Mouse (Mus musculus) MEL (cell line): Measurements from ENCODE around the gene Rer1. TPM values are rescaled to one million over a fixed set of nuclear protein-coding genes. Genes with fewer than 3 reads are reported as not detected.

ENCODE experiments used
- DNase-seq: peaks from one replicate; pipeline ENCODE4 v3.0.0; 2011; ENCODE audit warnings: low read depth, low spot score
- H3K27ac ChIP-seq: 2 replicates; pipeline ENCODE4 v1.5.1; 2012; ENCODE audit warnings: low read depth, mild to moderate bottlenecking, control low read depth, low read length, moderate library complexity; ENCODE audit not compliant: control insufficient read depth
- H3K27me3 ChIP-seq, 2 experiments: fragments of 150-350 bp in 1 of 2; sonication (generic) in 1 of 2; 2 replicates each; pipeline ENCODE4 v1.6.1; 2012; ENCODE audit warnings: low read length in 2 of 2, mild to moderate bottlenecking in 2 of 2, improper control_type of control experiment in 1 of 2, moderate library complexity in 1 of 2; ENCODE audit not compliant: insufficient read depth in 2 of 2, control insufficient read depth in 1 of 2
- H3K36me3 ChIP-seq, 2 experiments: 2 replicates each; pipeline ENCODE4 v1.6.1; 2012 to 2014; ENCODE audit warnings: low read length in 2 of 2, improper control_type of control experiment in 1 of 2, inconsistent platforms in 1 of 2, mild to moderate bottlenecking in 1 of 2; ENCODE audit not compliant: insufficient read depth in 2 of 2, control insufficient read depth in 1 of 2
- H3K4me1 ChIP-seq, 2 experiments: fragments of 150-350 bp in 1 of 2; sonication (generic) in 1 of 2; 2 replicates each; pipeline ENCODE4 v1.6.1; 2012; ENCODE audit warnings: low read length in 2 of 2, improper control_type of control experiment in 1 of 2, mild to moderate bottlenecking in 1 of 2; ENCODE audit not compliant: insufficient read depth in 2 of 2, control insufficient read depth in 1 of 2
- H3K4me3 ChIP-seq, 2 experiments: fragments of 150-350 bp in 1 of 2; sonication (generic) in 1 of 2; 2 replicates each; pipeline ENCODE4 v1.5.1; 2012; ENCODE audit warnings: low read depth in 2 of 2, low read length in 2 of 2, mild to moderate bottlenecking in 2 of 2, moderate library complexity in 2 of 2, control low read depth in 1 of 2, improper control_type of control experiment in 1 of 2; ENCODE audit not compliant: control insufficient read depth in 1 of 2, insufficient read depth in 1 of 2
- H3K79me2 ChIP-seq: 2 replicates; pipeline ENCODE4 v1.6.1; 2012; ENCODE audit warnings: mild to moderate bottlenecking, low read length, moderate library complexity; ENCODE audit not compliant: control insufficient read depth, poor library complexity, insufficient read depth
- H3K9ac ChIP-seq: 2 replicates; pipeline ENCODE4 v1.6.1; 2012; ENCODE audit warnings: low read depth, mild to moderate bottlenecking, control low read depth, low read length, moderate library complexity; ENCODE audit not compliant: control insufficient read depth, poor library complexity, severe bottlenecking
- H3K9me3 ChIP-seq: fragments of 150-350 bp; sonication (generic); replicated peaks from 2 replicates; pipeline ENCODE4 v1.6.1; 2012; ENCODE audit warnings: mild to moderate bottlenecking, low read length, improper control_type of control experiment, moderate library complexity; ENCODE audit not compliant: insufficient read depth
- BHLHE40 ChIP-seq: IDR thresholded peaks from 2 replicates; pipeline ENCODE4 v1.6.1; 2012; ENCODE audit warnings: low read depth, mild to moderate bottlenecking, inconsistent platforms, low read length, improper control_type of control experiment, borderline replicate concordance
- CHD1 ChIP-seq: IDR thresholded peaks from 2 replicates; pipeline ENCODE4 v1.6.1; 2012; ENCODE audit warnings: low read depth, mild to moderate bottlenecking, inconsistent platforms, low read length, improper control_type of control experiment
- CHD2 ChIP-seq: IDR thresholded peaks from 2 replicates; pipeline ENCODE4 v1.6.1; 2011; ENCODE audit warnings: low read length, improper control_type of control experiment
- CTCF ChIP-seq, 3 experiments: IDR thresholded peaks in 2 of 3; conservative IDR thresholded peaks in 1 of 3; 2 replicates each; pipeline ENCODE4 v1.5.1; 2011 to 2012; ENCODE audit warnings: low read length in 3 of 3, low read depth in 2 of 3, mild to moderate bottlenecking in 2 of 3, improper control_type of control experiment in 1 of 3, inconsistent platforms in 1 of 3, mixed read lengths in 1 of 3, moderate library complexity in 1 of 3; ENCODE audit not compliant: control insufficient read depth in 1 of 3, insufficient read depth in 1 of 3, poor library complexity in 1 of 3, severe bottlenecking in 1 of 3
- E2F4 ChIP-seq: IDR thresholded peaks from 2 replicates; pipeline ENCODE4 v1.6.1; 2011; ENCODE audit warnings: low read depth, low read length, improper control_type of control experiment, borderline replicate concordance
- ELF1 ChIP-seq: IDR thresholded peaks from 2 replicates; pipeline ENCODE4 v1.6.1; 2014; ENCODE audit warnings: low read depth, mild to moderate bottlenecking, inconsistent platforms, low read length, improper control_type of control experiment, moderate library complexity
- EP300 ChIP-seq, 2 experiments: IDR thresholded peaks; 2 replicates each; pipeline ENCODE4 v1.6.1; 2011; ENCODE audit warnings: improper control_type of control experiment in 2 of 2, low read length in 2 of 2, low read depth in 1 of 2, mild to moderate bottlenecking in 1 of 2
- ETS1 ChIP-seq: IDR thresholded peaks from 2 replicates; pipeline ENCODE4 v1.6.1; 2012; ENCODE audit warnings: low read depth, mild to moderate bottlenecking, inconsistent platforms, low read length, improper control_type of control experiment, moderate library complexity
- GABPA ChIP-seq: IDR thresholded peaks from 2 replicates; pipeline ENCODE4 v1.6.1; 2012; ENCODE audit warnings: low read depth, mild to moderate bottlenecking, inconsistent platforms, low read length, improper control_type of control experiment, moderate library complexity
- GATA1 ChIP-seq: IDR thresholded peaks from 2 replicates; pipeline ENCODE4 v1.6.1; 2011; ENCODE audit warnings: low read depth, low read length, improper control_type of control experiment
- HCFC1 ChIP-seq: IDR thresholded peaks from 2 replicates; pipeline ENCODE4 v1.6.1; 2012; ENCODE audit warnings: low read depth, mild to moderate bottlenecking, inconsistent platforms, low read length, improper control_type of control experiment, moderate library complexity
- JUND ChIP-seq: IDR thresholded peaks from 2 replicates; pipeline ENCODE4 v1.6.1; 2011; ENCODE audit warnings: low read depth, mild to moderate bottlenecking, improper control_type of control experiment, low read length
- KAT2A ChIP-seq: conservative IDR thresholded peaks from 2 replicates; pipeline ENCODE4 v1.6.1; 2012; ENCODE audit warnings: low read depth, low read length, improper control_type of control experiment, inconsistent platforms
- MAFK ChIP-seq: IDR thresholded peaks from 2 replicates; pipeline ENCODE4 v1.6.1; 2011; ENCODE audit warnings: low read depth, mild to moderate bottlenecking, low read length, improper control_type of control experiment, borderline replicate concordance
- MAX ChIP-seq: IDR thresholded peaks from 2 replicates; pipeline ENCODE4 v1.6.1; 2011; ENCODE audit warnings: low read length, improper control_type of control experiment
- MEF2A ChIP-seq: IDR thresholded peaks from 2 replicates; pipeline ENCODE4 v1.6.1; 2014; ENCODE audit warnings: low read depth, mild to moderate bottlenecking, inconsistent platforms, low read length, improper control_type of control experiment; ENCODE audit not compliant: poor library complexity, insufficient replicate concordance, severe bottlenecking; ENCODE audit errors: extremely low read depth
- MXI1 ChIP-seq: IDR thresholded peaks from 2 replicates; pipeline ENCODE4 v1.6.1; 2011; ENCODE audit warnings: mild to moderate bottlenecking, low read depth, low read length, improper control_type of control experiment
- MYB ChIP-seq: IDR thresholded peaks from 2 replicates; pipeline ENCODE4 v1.6.1; 2011; ENCODE audit warnings: mild to moderate bottlenecking, low read depth, low read length, improper control_type of control experiment
- MYC ChIP-seq: IDR thresholded peaks from 2 replicates; pipeline ENCODE4 v1.6.1; 2011; ENCODE audit warnings: low read depth, mild to moderate bottlenecking, low read length, improper control_type of control experiment, moderate library complexity
- NELFE ChIP-seq: IDR thresholded peaks from 2 replicates; pipeline ENCODE4 v1.6.1; 2011; ENCODE audit warnings: low read depth, low read length, improper control_type of control experiment
- NRF1 ChIP-seq: IDR thresholded peaks from 2 replicates; pipeline ENCODE4 v1.6.1; 2014; ENCODE audit warnings: low read depth, mild to moderate bottlenecking, inconsistent platforms, low read length, improper control_type of control experiment, moderate library complexity; ENCODE audit not compliant: poor library complexity, insufficient read depth, severe bottlenecking
- POLR2A ChIP-seq, 2 experiments: IDR thresholded peaks; 2 replicates each; pipeline ENCODE4 v1.6.1; 2011 to 2012; ENCODE audit warnings: low read length in 2 of 2, mild to moderate bottlenecking in 2 of 2, control low read depth in 1 of 2, improper control_type of control experiment in 1 of 2, low read depth in 1 of 2, moderate library complexity in 1 of 2; ENCODE audit not compliant: control insufficient read depth in 1 of 2, insufficient read depth in 1 of 2, poor library complexity in 1 of 2
- POLR2AphosphoS2 ChIP-seq: IDR thresholded peaks from 2 replicates; pipeline ENCODE4 v1.6.1; 2011; ENCODE audit warnings: low read length, improper control_type of control experiment
- POLR2AphosphoS5 ChIP-seq: IDR thresholded peaks from 2 replicates; pipeline ENCODE4 v1.6.1; 2012; ENCODE audit warnings: low read depth, borderline replicate concordance, mild to moderate bottlenecking, inconsistent platforms, low read length, moderate library complexity, mixed read lengths
- RAD21 ChIP-seq: IDR thresholded peaks from 2 replicates; pipeline ENCODE4 v1.6.1; 2011; ENCODE audit warnings: mild to moderate bottlenecking, low read depth, low read length, improper control_type of control experiment
- RCOR1 ChIP-seq: IDR thresholded peaks from 2 replicates; pipeline ENCODE4 v1.6.1; 2012; ENCODE audit warnings: low read depth, mild to moderate bottlenecking, inconsistent platforms, low read length, improper control_type of control experiment
- SIN3A ChIP-seq: IDR thresholded peaks from 2 replicates; pipeline ENCODE4 v1.6.1; 2012; ENCODE audit warnings: low read length, improper control_type of control experiment, inconsistent platforms
- SMC3 ChIP-seq: IDR thresholded peaks from 2 replicates; pipeline ENCODE4 v1.6.1; 2011; ENCODE audit warnings: low read depth, low read length, improper control_type of control experiment
- TAL1 ChIP-seq: IDR thresholded peaks from 2 replicates; pipeline ENCODE4 v1.6.1; 2012; ENCODE audit warnings: mild to moderate bottlenecking, inconsistent platforms, low read length, moderate library complexity, mixed read lengths
- TBP ChIP-seq: IDR thresholded peaks from 2 replicates; pipeline ENCODE4 v1.8.0; 2011; ENCODE audit warnings: low read depth, low read length, improper control_type of control experiment
- TCF12 ChIP-seq: IDR thresholded peaks from 2 replicates; pipeline ENCODE4 v1.6.1; 2014; ENCODE audit warnings: low read depth, mild to moderate bottlenecking, inconsistent platforms, low read length, improper control_type of control experiment, moderate library complexity
- UBTF ChIP-seq: IDR thresholded peaks from 2 replicates; pipeline ENCODE4 v1.6.1; 2012; ENCODE audit warnings: low read depth, mild to moderate bottlenecking, inconsistent platforms, low read length, improper control_type of control experiment, moderate library complexity, borderline replicate concordance; ENCODE audit not compliant: insufficient read depth
- USF1 ChIP-seq: IDR thresholded peaks from 2 replicates; pipeline ENCODE4 v1.6.1; 2014; ENCODE audit warnings: low read depth, mild to moderate bottlenecking, inconsistent platforms, low read length, improper control_type of control experiment, moderate library complexity
- USF2 ChIP-seq, 2 experiments: IDR thresholded peaks; 2 replicates each; pipeline ENCODE4 v1.6.1; 2011 to 2012; ENCODE audit warnings: improper control_type of control experiment in 2 of 2, low read length in 2 of 2, borderline replicate concordance in 1 of 2, inconsistent platforms in 1 of 2, low read depth in 1 of 2, mild to moderate bottlenecking in 1 of 2; ENCODE audit not compliant: insufficient read depth in 1 of 2
- ZC3H11A ChIP-seq: IDR thresholded peaks from 2 replicates; pipeline ENCODE4 v1.6.1; 2012; ENCODE audit warnings: low read depth, mild to moderate bottlenecking, inconsistent platforms, low read length, improper control_type of control experiment
- ZKSCAN1 ChIP-seq: IDR thresholded peaks from 2 replicates; pipeline ENCODE4 v1.6.1; 2012; ENCODE audit warnings: low read depth, mild to moderate bottlenecking, inconsistent platforms, low read length, improper control_type of control experiment, moderate library complexity
- ZMIZ1 ChIP-seq: IDR thresholded peaks from 2 replicates; pipeline ENCODE4 v1.6.1; 2012; ENCODE audit warnings: low read depth, mild to moderate bottlenecking, inconsistent platforms, low read length, improper control_type of control experiment, moderate library complexity
- ZNF384 ChIP-seq: IDR thresholded peaks from 2 replicates; pipeline ENCODE4 v1.6.1; 2012; ENCODE audit warnings: low read depth, mild to moderate bottlenecking, inconsistent platforms, low read length, improper control_type of control experiment
- polyA plus RNA-seq, 2 experiments: library from polyadenylated mRNA; stranded (reverse) in 1 of 2; unstranded in 1 of 2; fragments of >175 nt in 1 of 2; fragments of >200 nt in 1 of 2; gene quantifications; 2 replicates each; pipeline versions ENCODE4 v1.2.1 to v1.2.4; 2012; ENCODE audit warnings: low replicate concordance in 2 of 2, low read depth in 1 of 2; ENCODE audit not compliant: insufficient read length in 2 of 2, insufficient read depth in 1 of 2, missing spikeins in 1 of 2
- total RNA-seq: library from RNA; depleted of rRNA; stranded (reverse); fragments of 300-350 nt; gene quantifications from 2 replicates; pipeline ENCODE4 v1.2.3, GENCODE M21; 2012

The Rer1 gene
- total and polyA plus RNA-seq, 3 experiments, result 114 to 379 (median 140) TPM

- no peaks in the 10 kb centered on the region for H3K79me2 ChIP-seq
- peak overlapping the region; percentile 88 for H3K27ac ChIP-seq
- H3K4me3 ChIP-seq, result peak overlapping the region; percentile 10 to 40; a peak in 3 of 4 replicates
- no peaks in the 10 kb centered on the region for H3K27me3 ChIP-seq
- no peaks in the 10 kb centered on the region for H3K9me3 ChIP-seq
- peak; percentile 81 for DNase-seq
- peak overlapping the region; percentile 7; the same call in 1 of the 2 replicates for H3K9ac ChIP-seq
- peaks cover 19 to 29% of the 10 kb centered on the region in 2 experiments for H3K4me1 ChIP-seq
- peaks cover 0 to 24% of the 10 kb centered on the region in 2 experiments; a peak in 2 of 4 replicates for H3K36me3 ChIP-seq
- peak; percentile 90 for TF ChIP-seq TAL1
- TF ChIP-seq HCFC1, result no peak; the same call in 1 of the 2 replicates
- peak; percentile 96 for TF ChIP-seq ETS1
- TF ChIP-seq SIN3A, result peak; percentile 50
- TF ChIP-seq MAX, result no peak; the same call in 1 of the 2 replicates
- peak; percentile 96 for TF ChIP-seq GATA1
- no peak for TF ChIP-seq CTCF (IDR thresholded peaks at IDR 0.05 in 2 of 3, conservative IDR thresholded peaks at IDR 0.05 in 1 of 3; ENCODE audit: control insufficient read depth in 1 of 3, insufficient read depth in 1 of 3, low read depth in 2 of 3, low read length in 3 of 3, poor library complexity in 1 of 3, severe bottlenecking in 1 of 3)
- TF ChIP-seq UBTF, result no peak
- TF ChIP-seq GABPA, result no peak
- TF ChIP-seq MEF2A, result no peak
- no peak for TF ChIP-seq POLR2AphosphoS2
- TF ChIP-seq USF1, result no peak
- TF ChIP-seq ZKSCAN1, result no peak
- TF ChIP-seq POLR2A (IDR thresholded peaks at IDR 0.05; ENCODE audit: control insufficient read depth in 1 of 2, insufficient read depth in 1 of 2, low read depth in 1 of 2, low read length in 2 of 2, poor library complexity in 1 of 2), result no peak
- peak; percentile 91 for TF ChIP-seq RCOR1
- TF ChIP-seq BHLHE40, result peak; percentile 56; the same call in 1 of the 2 replicates
- no peak for TF ChIP-seq POLR2AphosphoS5
- no peak for TF ChIP-seq NELFE
- no peak for TF ChIP-seq NRF1
- peak; percentile 80 for TF ChIP-seq TBP
- TF ChIP-seq MXI1, result no peak
- TF ChIP-seq MAFK, result no peak
- TF ChIP-seq MYB, result no peak
- peak; percentile 79 to 84 for TF ChIP-seq EP300 (IDR thresholded peaks at IDR 0.05; ENCODE audit: low read depth in 1 of 2, low read length in 2 of 2)
- no peak for TF ChIP-seq SMC3
- TF ChIP-seq CHD2, result no peak
- TF ChIP-seq USF2 (IDR thresholded peaks at IDR 0.05; ENCODE audit: borderline replicate concordance in 1 of 2, insufficient read depth in 1 of 2, low read depth in 1 of 2, low read length in 2 of 2), result no peak
- TF ChIP-seq ELF1, result no peak; the same call in 1 of the 2 replicates
- no peak for TF ChIP-seq JUND
- no peak for TF ChIP-seq ZC3H11A
- TF ChIP-seq E2F4, result no peak
- no peak for TF ChIP-seq ZMIZ1
- no peak for TF ChIP-seq ZNF384
- no peak for TF ChIP-seq RAD21
- no peak for TF ChIP-seq CHD1
- peak; percentile 92 for TF ChIP-seq TCF12
- no peak for TF ChIP-seq KAT2A
- TF ChIP-seq MYC, result no peak
Measured at GRCm38 (mm10) chr4:155116607-155117006, 30.4 kb upstream of the Rer1 start.
